Mouse (Mus musculus): Measurements from ENCODE around the gene Ninj2.

Ninj2 gene

GRCm38 (mm10) chr6:120194963-120195362, 101.8 kb downstream of the Ninj2 start:
- no peak for DNase-seq (ENCODE audit: inconsistent age in 2 of 2, low spot score in 1 of 2)

GRCm38 (mm10) chr6:120196837-120197236, 103.7 kb downstream of the Ninj2 start:
- peak in 1 of 2 experiments; percentile 58 for DNase-seq (ENCODE audit: inconsistent age in 2 of 2, low spot score in 1 of 2)

GRCm38 (mm10) chr6:120197964-120198363, 104.8 kb downstream of the Ninj2 start:
- peak; percentile 68 to 92 for DNase-seq (ENCODE audit: inconsistent age in 2 of 2, low spot score in 1 of 2)

- DNase-seq (ENCODE audit: inconsistent age in 2 of 2, low spot score in 1 of 2): no peak
Observed at GRCm38 (mm10) chr6:120199638-120200394, 106.7 kb downstream of the Ninj2 start.

GRCm38 (mm10) chr6:120201956-120202355, 108.8 kb downstream of the Ninj2 start:
- DNase-seq (ENCODE audit: inconsistent age in 2 of 2, low spot score in 1 of 2): no peak

GRCm38 (mm10) chr6:120202406-120202805, 109.3 kb downstream of the Ninj2 start:
- no peak for DNase-seq (ENCODE audit: inconsistent age in 2 of 2, low spot score in 1 of 2)

GRCm38 (mm10) chr6:120206586-120206985, 113.4 kb downstream of the Ninj2 start:
- no peak for DNase-seq (ENCODE audit: inconsistent age in 2 of 2, low spot score in 1 of 2)

GRCm38 (mm10) chr6:120211536-120211935, 118.4 kb downstream of the Ninj2 start:
- DNase-seq (ENCODE audit: inconsistent age in 2 of 2, low spot score in 1 of 2): no peak

GRCm38 (mm10) chr6:120216702-120217101, 123.6 kb downstream of the Ninj2 start:
- no peak for DNase-seq (ENCODE audit: inconsistent age in 2 of 2, low spot score in 1 of 2)

- no peak for DNase-seq (ENCODE audit: inconsistent age in 2 of 2, low spot score in 1 of 2)
Observed at GRCm38 (mm10) chr6:120219281-120219680, 126.1 kb downstream of the Ninj2 start.

- peak; percentile 76 to 90 for DNase-seq (ENCODE audit: inconsistent age in 2 of 2, low spot score in 1 of 2)
Observed at GRCm38 (mm10) chr6:120222669-120223068, 129.5 kb downstream of the Ninj2 start.

- no peak for DNase-seq (ENCODE audit: inconsistent age in 2 of 2, low spot score in 1 of 2)
Observed at GRCm38 (mm10) chr6:120225355-120225754, 132.2 kb downstream of the Ninj2 start.

- DNase-seq (ENCODE audit: inconsistent age in 2 of 2, low spot score in 1 of 2): no peak
Observed at GRCm38 (mm10) chr6:120227068-120227467, 133.9 kb downstream of the Ninj2 start.

GRCm38 (mm10) chr6:120229806-120230205, 136.7 kb downstream of the Ninj2 start:
- no peak for DNase-seq (ENCODE audit: inconsistent age in 2 of 2, low spot score in 1 of 2)

- no peak for DNase-seq (ENCODE audit: inconsistent age in 2 of 2, low spot score in 1 of 2)
Observed at GRCm38 (mm10) chr6:120230441-120230840, 137.3 kb downstream of the Ninj2 start.

GRCm38 (mm10) chr6:120232885-120233284, 139.7 kb downstream of the Ninj2 start:
- no peak for DNase-seq (ENCODE audit: inconsistent age in 2 of 2, low spot score in 1 of 2)

GRCm38 (mm10) chr6:120235874-120236273, 142.7 kb downstream of the Ninj2 start:
- DNase-seq (ENCODE audit: inconsistent age in 2 of 2, low spot score in 1 of 2): no peak

GRCm38 (mm10) chr6:120240461-120240860, 147.3 kb downstream of the Ninj2 start:
- DNase-seq (ENCODE audit: inconsistent age in 2 of 2, low spot score in 1 of 2): no peak

GRCm38 (mm10) chr6:120241453-120241852, 148.3 kb downstream of the Ninj2 start:
- DNase-seq (ENCODE audit: inconsistent age in 2 of 2, low spot score in 1 of 2): peak; percentile 19 to 69

- DNase-seq (ENCODE audit: inconsistent age in 2 of 2, low spot score in 1 of 2): no peak
Observed at GRCm38 (mm10) chr6:120242530-120242929, 149.4 kb downstream of the Ninj2 start.

- no peak for DNase-seq (ENCODE audit: inconsistent age in 2 of 2, low spot score in 1 of 2)
Observed at GRCm38 (mm10) chr6:120243250-120243649, 150.1 kb downstream of the Ninj2 start.

- peak; percentile 68 to 79 for DNase-seq (ENCODE audit: inconsistent age in 2 of 2, low spot score in 1 of 2)
Observed at GRCm38 (mm10) chr6:120246676-120247075, 153.5 kb downstream of the Ninj2 start.

- DNase-seq (ENCODE audit: inconsistent age in 2 of 2, low spot score in 1 of 2): no peak
Observed at GRCm38 (mm10) chr6:120249831-120250230, 156.7 kb downstream of the Ninj2 start.
